In genomic region chr3:22185265-22185664, GRCm38 (mm10) we compare ENCODE assay signal across 34 mouse cellular contexts.
"Had no signal": no experiment of that assay in that cellular context is flagged by ENCODE, and none has a peak within 500 bp of the region (broad histone marks: within the 10 kb centered on the region; RNA-seq: fewer than 3 reads in every experiment).

No protein-coding gene starts in this region.

- H3K9ac ChIP-seq: heart, embryonic 12.5 days; heart, embryonic 13.5 days; heart, embryonic 15.5 days; hindbrain, embryonic 12.5 days; hindbrain, embryonic 13.5 days; hindbrain, embryonic 14.5 days; hindbrain, embryonic 15.5 days; intestine, embryonic 15.5 days had no signal

- H3K27me3 ChIP-seq: heart, embryonic 12.5 days; heart, embryonic 13.5 days; heart, embryonic 15.5 days; hindbrain, embryonic 12.5 days; hindbrain, embryonic 13.5 days; hindbrain, embryonic 15.5 days; intestine, embryonic 15.5 days had no signal

- H3K4me2 ChIP-seq: heart, embryonic 11.5 days; heart, embryonic 12.5 days; heart, embryonic 13.5 days; heart, embryonic 15.5 days; hindbrain, embryonic 12.5 days; hindbrain, embryonic 13.5 days; hindbrain, embryonic 14.5 days; hindbrain, embryonic 15.5 days; intestine, embryonic 15.5 days had no signal

- H3K4me1 ChIP-seq: heart, embryonic 15.5 days; hindbrain, embryonic 10.5 days; hindbrain, embryonic 12.5 days; hindbrain, embryonic 13.5 days; hindbrain, embryonic 15.5 days; intestine, embryonic 15.5 days had no signal

- H3K9me3 ChIP-seq: heart, embryonic 10.5 days; heart, embryonic 12.5 days; heart, embryonic 13.5 days; heart, embryonic 15.5 days; hindbrain, embryonic 10.5 days; hindbrain, embryonic 12.5 days; hindbrain, embryonic 13.5 days; hindbrain, embryonic 15.5 days; intestine, embryonic 15.5 days had no signal

- DNase-seq: heart, adult 18-20 months; heart, adult 2 months; heart, postnatal 10 days; heart, postnatal 14 days; heart, postnatal 36 days; heart, postnatal 4 days; kidney, adult 11 months; kidney, adult 18-20 months; kidney, adult 2 months; kidney, adult 9 months; kidney, postnatal 10 days; kidney, postnatal 14 days; kidney, postnatal 36 days; kidney, postnatal 4 days; layer of hippocampus, adult 9-11 months; layer of hippocampus, postnatal 36 days had no signal

- ATAC-seq: hindbrain, embryonic 16.5 days; hindbrain, postnatal 0 days; inflammation-experienced regulatory T-cells, adult 6 months; intestine, embryonic 15.5 days; intestine, embryonic 16.5 days; intestine, postnatal 0 days had no signal

- H3K4me3 ChIP-seq: heart, adult 2 months; heart, embryonic 10.5 days; heart, embryonic 12.5 days; heart, embryonic 13.5 days; heart, embryonic 15.5 days; hindbrain, embryonic 10.5 days; hindbrain, embryonic 12.5 days; hindbrain, embryonic 13.5 days; hindbrain, embryonic 15.5 days; intestine, embryonic 15.5 days; layer of hippocampus, adult 2 months; left cerebral cortex, adult 2 months had no signal

- H3K36me3 ChIP-seq: hindbrain, embryonic 12.5 days; intestine, embryonic 15.5 days had no signal

- H3K27ac ChIP-seq: heart, adult 2 months; heart, embryonic 10.5 days; heart, embryonic 13.5 days; heart, embryonic 15.5 days; hindbrain, embryonic 10.5 days; hindbrain, embryonic 12.5 days; hindbrain, embryonic 13.5 days; hindbrain, embryonic 14.5 days; hindbrain, embryonic 15.5 days; hindbrain, postnatal 0 days; intestine, embryonic 15.5 days; layer of hippocampus, adult 2 months; left cerebral cortex, adult 2 months had no signal
